ENCODE assay signal across 8 mouse cellular contexts in genomic region chr5:124529191-124529651, GRCm38 (mm10). TPM values are rescaled to one million over a fixed set of nuclear protein-coding genes. Genes with fewer than 3 reads are reported as not detected.
DNase-seq lines count a peak whose midpoint lies in the region; ATAC-seq and TF ChIP-seq lines count a peak whose summit lies in the region.

No protein-coding gene starts in this region.

- H3K27me3 ChIP-seq in Patski, result no peaks in the 10 kb centered on the region
- H3K27me3 ChIP-seq in embryonic facial prominence, embryonic 13.5 days, result no peaks in the 10 kb centered on the region
- no peaks in the 10 kb centered on the region for H3K27me3 ChIP-seq in hindbrain, embryonic 13.5 days
- peaks cover 53% of the 10 kb centered on the region for H3K27me3 ChIP-seq in liver, embryonic 13.5 days
- H3K27me3 ChIP-seq in stomach, embryonic 14.5 days (ENCODE audit: control insufficient read depth, insufficient read depth, low read length), result no peaks in the 10 kb centered on the region

- TF ChIP-seq CTCF in Patski (IDR thresholded peaks at IDR 0.05), result no peak

- H3K27ac ChIP-seq in embryonic facial prominence, embryonic 13.5 days, result peak overlapping the region; percentile 66
- H3K27ac ChIP-seq in hindbrain, embryonic 13.5 days, result peak overlapping the region; percentile 60; the same call in 1 of the 2 replicates
- H3K27ac ChIP-seq in liver, embryonic 13.5 days, result no peak overlapping the region
- H3K27ac ChIP-seq in stomach, embryonic 14.5 days (ENCODE audit: low read length), result peak overlapping the region; percentile 36; the same call in 1 of the 2 replicates

- peak overlapping the region; percentile 84 for H3K9ac ChIP-seq in embryonic facial prominence, embryonic 13.5 days
- H3K9ac ChIP-seq in hindbrain, embryonic 13.5 days, result peak overlapping the region; percentile 65
- H3K9ac ChIP-seq in liver, embryonic 13.5 days, result no peak overlapping the region
- 0 out of 2 replicates have a peak overlapping the region, but pooled peaks have one; percentile 28 for H3K9ac ChIP-seq in stomach, embryonic 14.5 days (replicated peaks; ENCODE audit: low read depth, low read length)

- H3K4me3 ChIP-seq in embryonic facial prominence, embryonic 13.5 days, result peak overlapping the region; percentile 77
- peak overlapping the region; percentile 71 for H3K4me3 ChIP-seq in hindbrain, embryonic 13.5 days
- peak overlapping the region; percentile 4; the same call in 1 of the 2 replicates for H3K4me3 ChIP-seq in liver, embryonic 13.5 days (replicated peaks)
- peak overlapping the region; percentile 69 for H3K4me3 ChIP-seq in stomach, embryonic 14.5 days (ENCODE audit: low read depth, low read length)

- 12% methylated on average over 8 of the region's 8 CpGs for WGBS in embryonic facial prominence, embryonic 13.5 days
- 37% methylated on average over 8 of the region's 8 CpGs for WGBS in hindbrain, embryonic 13.5 days
- 29% methylated on average over 8 of the region's 8 CpGs for WGBS in liver, embryonic 13.5 days (ENCODE audit: insufficient replicate concordance)
- WGBS in stomach, embryonic 14.5 days, result 15% methylated on average over 8 of the region's 8 CpGs

- DNase-seq in Patski (ENCODE audit: low read depth, low spot score), result no peak
- DNase-seq in liver, embryonic 13.5 days, result no peak
- DNase-seq in layer of hippocampus, adult 9-10 months (ENCODE audit: low spot score), result no peak
- DNase-seq in spleen, adult 12 weeks (ENCODE audit: low spot score), result no peak
- no peak for DNase-seq in urinary bladder, adult 2 months (ENCODE audit: low spot score)

- POLR2A ChIA-PET in Patski (lab: Charles Lee), result no interaction called here

- ATAC-seq in Patski, result peak; percentile 6
- ATAC-seq in embryonic facial prominence, embryonic 13.5 days (ENCODE audit: insufficient number of reproducible peaks, insufficient read depth, low FRiP score, low TSS enrichment, low read depth), result no peak
- no peak for ATAC-seq in hindbrain, embryonic 13.5 days (ENCODE audit: low FRiP score)
- ATAC-seq in liver, embryonic 13.5 days (ENCODE audit: low read depth), result no peak
- ATAC-seq in stomach, embryonic 14.5 days (ENCODE audit: insufficient number of reproducible peaks, insufficient read depth, low FRiP score, low read depth), result no peak

- H3K36me3 ChIP-seq in embryonic facial prominence, embryonic 13.5 days, result peaks cover 24% of the 10 kb centered on the region
- no peaks in the 10 kb centered on the region for H3K36me3 ChIP-seq in hindbrain, embryonic 13.5 days
- no peaks in the 10 kb centered on the region for H3K36me3 ChIP-seq in liver, embryonic 13.5 days
- H3K36me3 ChIP-seq in stomach, embryonic 14.5 days (ENCODE audit: control insufficient read depth, insufficient read depth, low read length), result no peaks in the 10 kb centered on the region

- no peaks in the 10 kb centered on the region for H3K9me3 ChIP-seq in embryonic facial prominence, embryonic 13.5 days
- no peaks in the 10 kb centered on the region for H3K9me3 ChIP-seq in hindbrain, embryonic 13.5 days
- H3K9me3 ChIP-seq in liver, embryonic 13.5 days (replicated peaks), result no peaks in the 10 kb centered on the region
- H3K9me3 ChIP-seq in stomach, embryonic 14.5 days (ENCODE audit: control insufficient read depth, low read depth, low read length), result no peaks in the 10 kb centered on the region

- in situ Hi-C loops in Patski (cut with MboI; ENCODE audit: low pct_unique_long_range_greater_than_20kb), result no loop called here

- CTCF ChIA-PET in Patski (lab: Charles Lee), result interaction anchor here (1.8 kb wide), 1 partner anchor 89 kb away, joined by 6 read pairs; the partner anchor contains the start of gene Kmt5a

- peaks cover 40% of the 10 kb centered on the region for H3K4me1 ChIP-seq in embryonic facial prominence, embryonic 13.5 days
- H3K4me1 ChIP-seq in hindbrain, embryonic 13.5 days (replicated peaks), result peaks cover 41% of the 10 kb centered on the region
- H3K4me1 ChIP-seq in liver, embryonic 13.5 days (replicated peaks), result peaks cover 39% of the 10 kb centered on the region
- H3K4me1 ChIP-seq in stomach, embryonic 14.5 days (ENCODE audit: control insufficient read depth, insufficient read depth, low read length), result peaks cover 26% of the 10 kb centered on the region

- peak overlapping the region; percentile 89 for H3K4me2 ChIP-seq in embryonic facial prominence, embryonic 13.5 days
- H3K4me2 ChIP-seq in hindbrain, embryonic 13.5 days, result peak overlapping the region; percentile 77
- peak overlapping the region; percentile 82 for H3K4me2 ChIP-seq in liver, embryonic 13.5 days
- H3K4me2 ChIP-seq in stomach, embryonic 14.5 days (replicated peaks; ENCODE audit: low read depth, low read length), result peak overlapping the region; percentile 80

RNA-seq across cellular contexts. Expression of gene Rilpl1, which starts 2.0 kb away (rescaled TPM):
- 98.2 TPM for polyA plus RNA-seq in Patski (2021)
- 23.3 and 24.5 TPM in 2 replicates for polyA plus RNA-seq in embryonic facial prominence, embryonic 13.5 days (2015; fragmentation: Nextera tagmentation; extraction: Ambion mirVana)
- polyA plus RNA-seq in hindbrain, embryonic 13.5 days (2015; fragmentation: Nextera tagmentation; extraction: Ambion mirVana), result 11.5 and 12.1 TPM in 2 replicates
- 1.9 and 2.5 TPM in 2 replicates for polyA plus RNA-seq in liver, embryonic 13.5 days (2015; fragmentation: Nextera tagmentation; extraction: Ambion mirVana)
- 14.9 and 16.8 TPM in 2 replicates for polyA plus RNA-seq in stomach, embryonic 14.5 days (2014; fragmentation: Nextera tagmentation; extraction: Ambion mirVana)
- polyA plus RNA-seq in urinary bladder, adult 2 months (2012; rRNA removed), result 17.7 and 24.6 TPM in 2 replicates

RNA-seq across cellular contexts. Expression of gene Tmed2, which starts 11.3 kb away (rescaled TPM):
- polyA plus RNA-seq in Patski (2021), result 361 TPM
- 508 and 520 TPM in 2 replicates for polyA plus RNA-seq in embryonic facial prominence, embryonic 13.5 days (2015; fragmentation: Nextera tagmentation; extraction: Ambion mirVana)
- polyA plus RNA-seq in hindbrain, embryonic 13.5 days (2015; fragmentation: Nextera tagmentation; extraction: Ambion mirVana), result 360 and 367 TPM in 2 replicates
- 366 and 422 TPM in 2 replicates for polyA plus RNA-seq in liver, embryonic 13.5 days (2015; fragmentation: Nextera tagmentation; extraction: Ambion mirVana)
- 519 and 589 TPM in 2 replicates for polyA plus RNA-seq in stomach, embryonic 14.5 days (2014; fragmentation: Nextera tagmentation; extraction: Ambion mirVana)
- polyA plus RNA-seq in urinary bladder, adult 2 months (2012; rRNA removed), result 226 and 254 TPM in 2 replicates

RNA-seq across cellular contexts. Expression of gene Ddx55, which starts 23.4 kb away (rescaled TPM):
- polyA plus RNA-seq in Patski (2021), result 24.5 TPM
- polyA plus RNA-seq in embryonic facial prominence, embryonic 13.5 days (2015; fragmentation: Nextera tagmentation; extraction: Ambion mirVana), result 19.3 and 19.6 TPM in 2 replicates
- 26.4 and 27.5 TPM in 2 replicates for polyA plus RNA-seq in hindbrain, embryonic 13.5 days (2015; fragmentation: Nextera tagmentation; extraction: Ambion mirVana)
- polyA plus RNA-seq in liver, embryonic 13.5 days (2015; fragmentation: Nextera tagmentation; extraction: Ambion mirVana), result 9.4 and 11.0 TPM in 2 replicates
- 15.3 and 16.4 TPM in 2 replicates for polyA plus RNA-seq in stomach, embryonic 14.5 days (2014; fragmentation: Nextera tagmentation; extraction: Ambion mirVana)
- 14.3 and 14.7 TPM in 2 replicates for polyA plus RNA-seq in urinary bladder, adult 2 months (2012; rRNA removed)

RNA-seq across cellular contexts. Expression of gene Snrnp35, which starts 46.3 kb away (rescaled TPM):
- 20.3 TPM for polyA plus RNA-seq in Patski (2021)
- 25.9 and 28.3 TPM in 2 replicates for polyA plus RNA-seq in embryonic facial prominence, embryonic 13.5 days (2015; fragmentation: Nextera tagmentation; extraction: Ambion mirVana)
- polyA plus RNA-seq in hindbrain, embryonic 13.5 days (2015; fragmentation: Nextera tagmentation; extraction: Ambion mirVana), result 22.5 and 27.5 TPM in 2 replicates
- polyA plus RNA-seq in liver, embryonic 13.5 days (2015; fragmentation: Nextera tagmentation; extraction: Ambion mirVana), result 14.6 and 15.0 TPM in 2 replicates
- polyA plus RNA-seq in stomach, embryonic 14.5 days (2014; fragmentation: Nextera tagmentation; extraction: Ambion mirVana), result 11.5 and 14.2 TPM in 2 replicates
- polyA plus RNA-seq in urinary bladder, adult 2 months (2012; rRNA removed), result 7.2 and 8.8 TPM in 2 replicates

RNA-seq across cellular contexts. Expression of gene Eif2b1, which starts 49.7 kb away (rescaled TPM):
- 47.7 TPM for polyA plus RNA-seq in Patski (2021)
- 74.1 and 76.3 TPM in 2 replicates for polyA plus RNA-seq in embryonic facial prominence, embryonic 13.5 days (2015; fragmentation: Nextera tagmentation; extraction: Ambion mirVana)
- 65.7 and 72.0 TPM in 2 replicates for polyA plus RNA-seq in hindbrain, embryonic 13.5 days (2015; fragmentation: Nextera tagmentation; extraction: Ambion mirVana)
- polyA plus RNA-seq in liver, embryonic 13.5 days (2015; fragmentation: Nextera tagmentation; extraction: Ambion mirVana), result 69.8 and 80.8 TPM in 2 replicates
- 71.2 and 78.7 TPM in 2 replicates for polyA plus RNA-seq in stomach, embryonic 14.5 days (2014; fragmentation: Nextera tagmentation; extraction: Ambion mirVana)
- 42.0 and 46.2 TPM in 2 replicates for polyA plus RNA-seq in urinary bladder, adult 2 months (2012; rRNA removed)

Comparison
In these comparisons a context has a peak if more than half of its experiments do, and no peak if none do; other contexts are left out.
1. H3K4me3 ChIP-seq: peak in every context shown above with its lines; median percentile 77 in embryonic facial prominence, embryonic 13.5 days; 71 in hindbrain, embryonic 13.5 days; 69 in stomach, embryonic 14.5 days; 4 in liver, embryonic 13.5 days.